Mouse (Mus musculus) heart, embryonic 14.5 days (tissue): ENCODE results near the gene Atp5e. TPM values are rescaled to one million over a fixed set of nuclear protein-coding genes. Genes with fewer than 3 reads are reported as not detected.

Experiments used
- polyA plus RNA-seq: library from polyadenylated mRNA; unstranded; fragments of >200 nt; fragmentation: Nextera tagmentation; extraction: Ambion mirVana; gene quantifications from 2 replicates; pipeline ENCODE4 v1.2.1, GENCODE M21; 2014

Gene Atp5e
- polyA plus RNA-seq, 1 experiment from 2014 or later = 1,420 TPM

Other genes with a start within 250 kb of the Atp5e start
- gene Gnas, start 179.8 kb downstream of the Atp5e start, polyA plus RNA-seq = 1,524 and 1,578 TPM in 2 replicates
- 6.8 and 7.5 TPM in 2 replicates for gene Gm20721, start 117.4 kb downstream of the Atp5e start, polyA plus RNA-seq
- 77.0 and 79.3 TPM in 2 replicates for gene Nelfcd, start 48.3 kb downstream of the Atp5e start, polyA plus RNA-seq
- 121 and 125 TPM in 2 replicates for gene Ctsz, start 25.1 kb downstream of the Atp5e start, polyA plus RNA-seq
- 1.8 and 2.3 TPM in 2 replicates for gene Tubb1, start 13.4 kb downstream of the Atp5e start, polyA plus RNA-seq
- 133 and 137 TPM in 2 replicates for gene Prelid3b, start 9.0 kb upstream of the Atp5e start, polyA plus RNA-seq
- 0.01 TPM in 1 of 2 replicates, not detected in the other for gene Zfp831, start 179.4 kb upstream of the Atp5e start, polyA plus RNA-seq